Mouse (Mus musculus) liver, embryonic 14.5 days (tissue): ENCODE measurements around the gene Gid4. TPM values are rescaled to one million over a fixed set of nuclear protein-coding genes. Genes with fewer than 3 reads are reported as not detected.

Experiments
- ATAC-seq: fragments of 200-750 bp; cut with Nextera tagmentation; 2 replicates; pipeline ENCODE4 v1.8.0; 2017; ENCODE audit warnings: moderate number of reproducible peaks, mild to moderate bottlenecking, moderate library complexity; ENCODE audit not compliant: insufficient read depth
- DNase-seq, 3 experiments: peaks; one replicate each; pipeline ENCODE4 v3.0.0-alpha.2; 2012 to 2013; ENCODE audit warnings: low read depth in 3 of 3, low spot score in 3 of 3
- H3K27ac ChIP-seq: fragments of 300-500 bp; sonication (generic); 2 replicates; pipeline ENCODE4 v1.5.1; 2014; ENCODE audit warnings: moderate library complexity, mild to moderate bottlenecking, control low read depth, inconsistent platforms
- H3K27me3 ChIP-seq: fragments of 300-500 bp; sonication (generic); 2 replicates; pipeline ENCODE4 v1.6.1; 2014; ENCODE audit warnings: mild to moderate bottlenecking, low read length, moderate library complexity; ENCODE audit not compliant: control insufficient read depth, insufficient read depth
- H3K36me3 ChIP-seq: fragments of 300-500 bp; sonication (generic); replicated peaks from 2 replicates; pipeline ENCODE4 v1.6.1; 2014; ENCODE audit warnings: low read depth; ENCODE audit not compliant: control insufficient read depth, insufficient read depth
- H3K4me1 ChIP-seq, 2 experiments: fragments of 200-500 bp in 1 of 2; fragments of 300-500 bp in 1 of 2; sonication (generic) in 1 of 2; replicated peaks; 2 replicates each; pipeline ENCODE4 v1.6.1; 2012 to 2014; ENCODE audit warnings: antibody characterized with exemption in 1 of 2, inconsistent platforms in 1 of 2, low read length in 1 of 2; ENCODE audit not compliant: control insufficient read depth in 2 of 2, insufficient read depth in 2 of 2
- H3K4me2 ChIP-seq: fragments of 300-500 bp; sonication (generic); 2 replicates; pipeline ENCODE4 v1.6.1; 2014; ENCODE audit warnings: low read depth, mild to moderate bottlenecking, control low read depth, moderate library complexity
- H3K4me3 ChIP-seq, 2 experiments: fragments of 200-500 bp in 1 of 2; fragments of 300-500 bp in 1 of 2; sonication (generic) in 1 of 2; 2 replicates each; pipeline ENCODE4 v1.5.1; 2012 to 2014; ENCODE audit warnings: low read depth in 2 of 2, low read length in 2 of 2, mild to moderate bottlenecking in 2 of 2, control low read depth in 1 of 2, inconsistent platforms in 1 of 2, moderate library complexity in 1 of 2; ENCODE audit not compliant: insufficient read depth in 1 of 2
- H3K9ac ChIP-seq: fragments of 300-500 bp; sonication (generic); replicated peaks from 2 replicates; pipeline ENCODE4 v1.6.1; 2014; ENCODE audit warnings: mild to moderate bottlenecking, control low read depth, moderate library complexity
- H3K9me3 ChIP-seq: fragments of 300-500 bp; sonication (generic); 2 replicates; pipeline ENCODE4 v1.6.1; 2016; ENCODE audit warnings: low read length, mixed read lengths; ENCODE audit not compliant: control insufficient read depth
- CTCF ChIP-seq: IDR thresholded peaks from 2 replicates; pipeline ENCODE4 v1.5.1; 2016; ENCODE audit warnings: antibody characterized with exemption, low read depth, control low read depth
- EP300 ChIP-seq: IDR thresholded peaks from 2 replicates; pipeline ENCODE4 v1.6.1; 2016; ENCODE audit warnings: antibody characterized with exemption, low read depth
- WGBS: fragments of 180-500 bp; shearing (Covaris S2); extraction: QIAGEN DNeasy Blood & Tissue Kit; methylation state at CpG from one replicate; pipeline ENCODE4 v1.1.7; 2014; ENCODE audit not compliant: insufficient replicate concordance; 5-methylcytosine and 5-hydroxymethylcytosine counted together
- polyA plus RNA-seq, 2 experiments: library from polyadenylated mRNA; depleted of rRNA in 1 of 2; stranded (reverse) in 1 of 2; unstranded in 1 of 2; fragments of >200 nt; fragmentation: Nextera tagmentation in 1 of 2; extraction: Ambion mirVana in 1 of 2; gene quantifications; 2 replicates each; pipeline versions ENCODE4 v1.2.1 to v1.2.3; 2012 to 2014

Gid4 gene
- polyA plus RNA-seq, 2 experiments = 6.1 to 8.4 TPM

DNA sequence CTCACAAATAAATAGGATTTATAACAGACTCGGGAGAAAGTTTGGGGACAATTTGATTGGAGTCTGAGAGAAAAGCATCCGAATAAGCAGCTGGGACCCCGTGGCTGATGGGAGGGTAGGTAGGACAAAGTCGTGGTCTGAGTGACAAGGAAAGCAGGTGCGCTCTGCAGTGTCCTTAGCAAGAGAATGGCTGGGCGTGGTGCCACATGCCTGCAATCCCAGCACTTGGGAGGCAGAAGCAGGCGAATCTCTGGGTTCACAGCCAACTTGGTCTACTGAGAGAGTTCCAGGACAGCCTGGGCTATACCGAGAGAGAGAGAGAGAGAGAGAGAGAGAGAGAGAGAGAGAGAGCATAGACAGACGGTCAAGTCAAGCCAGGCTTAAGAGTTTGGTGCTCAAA is 53.8 kb downstream of the Gid4 start:
- no peak for TF ChIP-seq EP300
- no peak for TF ChIP-seq CTCF
- Histone ChIP-seq H3K9me3 (no peaks in the 10 kb centered on the region), H3K4me3 (no peak overlapping the region), H3K27me3 (no peaks in the 10 kb centered on the region), H3K4me2 (no peak overlapping the region), H3K27ac (no peak overlapping the region), H3K9ac (no peak overlapping the region), H3K4me1 (no peaks in the 10 kb centered on the region), H3K36me3 (no peaks in the 10 kb centered on the region; the same call in 1 of the 2 replicates)
- 70% methylated on average over 9 of the region's 9 CpGs for WGBS
- DNase-seq = no peak
- ATAC-seq = no peak

DNA sequence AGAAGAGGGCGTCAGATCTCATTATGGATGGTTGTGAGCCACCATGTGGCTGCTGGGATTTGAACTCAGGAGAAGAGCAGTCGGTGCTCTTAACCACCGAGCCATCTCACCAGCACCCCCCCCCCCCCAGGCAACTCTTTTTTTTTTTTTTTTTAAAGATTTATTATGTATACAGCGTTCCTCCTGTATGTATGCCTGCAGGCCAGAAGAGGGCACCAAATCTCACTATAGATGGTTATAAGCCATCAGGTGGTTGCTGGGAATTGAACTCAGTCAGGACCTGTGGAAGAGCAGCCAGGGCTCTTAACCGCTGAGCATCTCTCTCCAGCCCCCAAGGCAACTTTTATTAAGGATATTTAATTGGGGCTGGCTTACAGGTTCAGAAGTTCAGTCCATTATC is 57.6 kb downstream of the Gid4 start:
- Histone ChIP-seq H3K4me1 (no peaks in the 10 kb centered on the region), H3K27me3 (no peaks in the 10 kb centered on the region), H3K36me3 (no peaks in the 10 kb centered on the region), H3K4me3 (no peak overlapping the region), H3K9ac (no peak overlapping the region), H3K4me2 (no peak overlapping the region), H3K9me3 (no peaks in the 10 kb centered on the region), H3K27ac (no peak overlapping the region)
- ATAC-seq (no peak), DNase-seq (no peak)
- TF ChIP-seq EP300 = no peak
- 0 out of 2 replicates have a peak, but pooled peaks have one; percentile 17 for TF ChIP-seq CTCF
- WGBS = 70% methylated on average over 5 of the region's 5 CpGs

DNA sequence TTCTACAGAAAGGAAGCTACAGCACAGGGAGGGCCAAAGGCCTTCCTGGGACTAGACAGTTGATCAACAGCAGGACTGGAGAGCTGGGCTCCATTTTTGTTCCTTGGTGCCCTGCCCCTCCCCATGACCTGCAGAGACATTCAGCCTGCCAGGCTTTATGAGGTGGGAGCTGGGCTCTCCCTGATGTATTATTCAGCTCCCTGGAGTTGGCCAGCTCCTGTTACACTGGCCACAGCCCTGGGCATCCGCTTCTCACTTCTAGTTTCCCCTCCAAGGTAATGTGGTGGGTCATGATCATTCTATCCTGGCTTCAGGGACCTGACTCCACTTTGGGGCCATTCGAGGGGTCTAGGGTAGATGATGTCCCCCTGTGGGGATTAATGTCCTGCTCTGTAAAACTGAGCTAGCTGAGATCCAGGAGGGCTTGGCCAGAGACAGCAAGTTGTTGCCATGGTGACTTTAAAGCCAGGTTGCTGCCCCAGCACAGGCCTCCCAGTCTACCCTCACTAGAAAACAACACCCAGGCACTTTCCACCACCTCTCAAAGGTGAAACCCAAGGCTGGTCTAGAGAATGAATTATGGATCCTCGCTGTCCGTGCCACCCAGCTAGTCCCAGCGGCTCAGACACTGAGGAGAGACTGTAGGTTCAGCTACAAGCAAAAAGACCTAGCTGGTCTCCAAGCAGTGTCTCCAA is 58.9 kb downstream of the Gid4 start:
- H3K27ac ChIP-seq = no peak overlapping the region
- no peak for ATAC-seq
- no peak overlapping the region for H3K4me2 ChIP-seq
- TF ChIP-seq EP300 (no peak), CTCF (no peak)
- no peak for DNase-seq
- no peaks in the 10 kb centered on the region for H3K36me3 ChIP-seq
- WGBS = 73% methylated on average over 5 of the region's 5 CpGs
- H3K9ac ChIP-seq = no peak overlapping the region
- H3K4me3 ChIP-seq = no peak overlapping the region
- H3K27me3 ChIP-seq = no peaks in the 10 kb centered on the region
- no peaks in the 10 kb centered on the region for H3K9me3 ChIP-seq
- no peaks in the 10 kb centered on the region for H3K4me1 ChIP-seq

DNA sequence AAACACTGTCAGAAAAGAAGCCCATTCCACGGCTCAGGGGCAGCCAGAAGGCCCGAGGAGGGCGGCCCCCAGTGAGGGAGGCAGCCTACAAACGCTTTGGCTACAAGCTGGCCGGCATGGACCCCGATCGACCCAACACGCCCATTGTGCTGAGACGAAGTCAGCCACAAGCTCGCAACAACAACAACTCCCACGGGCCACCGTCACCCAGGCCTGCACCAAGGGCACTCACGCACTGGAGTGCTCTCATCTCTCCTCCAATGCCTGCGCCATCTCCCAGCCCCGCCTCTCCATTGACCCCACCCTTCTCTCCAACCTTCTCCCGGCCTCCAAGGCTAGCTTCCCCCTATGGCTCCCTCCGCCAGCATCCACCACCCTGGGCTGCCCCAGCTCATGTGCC is 61.2 kb downstream of the Gid4 start:
- no peaks in the 10 kb centered on the region for H3K4me1 ChIP-seq

DNA sequence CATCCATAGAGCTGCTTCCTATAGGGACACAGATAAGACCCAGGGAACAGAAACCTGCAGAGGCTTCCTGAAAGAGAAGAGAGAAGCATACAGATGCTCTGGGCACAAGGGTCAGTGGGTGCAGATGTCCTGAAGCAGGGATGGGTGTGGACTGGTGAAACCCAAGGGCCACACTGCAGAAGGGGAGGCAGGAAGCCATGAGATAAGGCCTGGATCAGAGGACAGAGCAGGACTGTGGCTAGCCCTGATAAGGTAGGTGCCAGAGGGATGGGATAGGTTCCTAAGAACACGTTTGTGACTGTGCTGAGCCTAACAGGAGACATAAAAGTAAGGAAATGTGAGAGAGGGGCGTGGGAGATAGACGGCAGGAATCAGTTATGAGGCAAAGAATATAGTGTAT is 69.3 kb downstream of the Gid4 start:
- DNase-seq = peak; percentile 69 to 81 (median 74)
- no peaks in the 10 kb centered on the region for H3K36me3 ChIP-seq
- H3K4me2 ChIP-seq = peak overlapping the region; percentile 66
- H3K27me3 ChIP-seq = no peaks in the 10 kb centered on the region
- peak; percentile 99 for ATAC-seq
- H3K9ac ChIP-seq = peak overlapping the region; percentile 59
- 22% methylated on average over 3 of the region's 3 CpGs for WGBS
- TF ChIP-seq EP300 (peak; percentile 89), CTCF (no peak)
- H3K4me1 ChIP-seq = peaks cover 30 to 31% of the 10 kb centered on the region in 2 experiments
- peak overlapping the region; percentile 16 to 30; a peak in 3 of 4 replicates for H3K4me3 ChIP-seq
- peak overlapping the region; percentile 72 for H3K27ac ChIP-seq
- no peaks in the 10 kb centered on the region for H3K9me3 ChIP-seq

More for the DNA sequence above, 61.2 kb downstream of the Gid4 start:
- Histone ChIP-seq H3K27ac (no peak overlapping the region), H3K4me2 (peak overlapping the region; percentile 23), H3K9me3 (no peaks in the 10 kb centered on the region), H3K9ac (no peak overlapping the region), H3K27me3 (no peaks in the 10 kb centered on the region), H3K4me3 (no peak overlapping the region), H3K36me3 (no peaks in the 10 kb centered on the region)
- 0 out of 2 replicates have a peak, but pooled peaks have one; percentile 41 for ATAC-seq
- 29% methylated on average over 17 of the region's 17 CpGs for WGBS
- TF ChIP-seq EP300 = no peak
- no peak for DNase-seq
